Mouse (Mus musculus): ENCODE data around the gene Slc7a15.

DNA sequence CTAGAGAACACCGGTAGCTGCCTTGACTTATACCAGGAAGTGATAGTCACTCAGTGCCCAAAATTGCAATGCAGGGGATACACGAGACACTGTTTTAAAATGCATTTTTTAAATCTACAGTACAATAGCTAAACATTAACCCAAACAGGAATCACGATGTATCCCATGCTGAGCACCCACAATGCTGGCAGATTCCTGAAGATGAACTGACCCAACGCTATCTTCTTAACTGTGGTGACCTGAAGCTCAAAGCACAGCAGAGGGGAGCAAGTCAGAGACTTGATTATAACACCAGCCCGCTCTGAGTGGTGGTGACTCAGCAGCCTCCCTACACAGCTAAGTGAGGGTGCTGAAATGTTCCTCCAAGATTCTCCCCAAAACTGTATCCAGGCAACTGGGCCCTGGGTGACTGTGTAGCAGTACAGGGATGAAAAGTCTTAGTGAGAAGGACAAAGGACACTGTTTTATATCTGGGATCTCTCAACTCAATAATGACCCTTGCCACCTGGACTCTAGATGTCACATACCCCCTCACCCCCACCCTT is 53.7 kb downstream of the Slc7a15 start:
- TF ChIP-seq CTCF (IDR thresholded peaks at IDR 0.05; ENCODE audit: extremely low read depth, insufficient read length, insufficient replicate concordance, low read depth, low read length) = no peak
- TF ChIP-seq POLR2A (IDR thresholded peaks at IDR 0.05; ENCODE audit: low read depth, low read length) = no peak
